Mouse (Mus musculus) myocyte (in vitro differentiated cells): Measurements from ENCODE around the gene Atl1.

Experiments
- E2F4 ChIP-seq: IDR thresholded peaks from one replicate; pipeline ENCODE4 v1.6.1; 2011; ENCODE audit warnings: mild to moderate bottlenecking, control low read depth, moderate library complexity; ENCODE audit not compliant: insufficient read depth
- MYOD1 ChIP-seq, 3 experiments: IDR thresholded peaks; one replicate each; pipeline ENCODE4 v1.6.1; 2011; ENCODE audit warnings: control low read depth in 2 of 3, low read depth in 2 of 3, mild to moderate bottlenecking in 2 of 3, moderate library complexity in 1 of 3; ENCODE audit not compliant: insufficient read length in 2 of 3, control insufficient read depth in 1 of 3
- POLR2A ChIP-seq: IDR thresholded peaks from one replicate; pipeline ENCODE4 v1.6.1; 2011; ENCODE audit warnings: low read depth, mild to moderate bottlenecking, control low read depth, moderate library complexity; ENCODE audit not compliant: insufficient read length
- POLR2AphosphoS2 ChIP-seq: IDR thresholded peaks from one replicate; pipeline ENCODE4 v1.6.1; 2011; ENCODE audit warnings: low read depth, control low read depth; ENCODE audit not compliant: insufficient read length
- SRF ChIP-seq: IDR thresholded peaks from one replicate; pipeline ENCODE4 v1.6.1; 2011; ENCODE audit warnings: low read depth; ENCODE audit not compliant: control insufficient read depth, insufficient read length
- TCF12 ChIP-seq: IDR thresholded peaks from one replicate; pipeline ENCODE4 v1.6.1; 2011; ENCODE audit warnings: mild to moderate bottlenecking, control low read depth; ENCODE audit not compliant: poor library complexity, insufficient read depth, severe bottlenecking
- TCF3 ChIP-seq: IDR thresholded peaks from one replicate; pipeline ENCODE4 v1.6.1; 2011; ENCODE audit warnings: low read depth, control low read depth; ENCODE audit not compliant: insufficient read length
- USF1 ChIP-seq: IDR thresholded peaks from one replicate; pipeline ENCODE4 v1.6.1; 2011; ENCODE audit warnings: low read depth, mild to moderate bottlenecking, control low read depth, moderate library complexity

- TF ChIP-seq TCF3 (no peak), USF1 (no peak), POLR2A (no peak), MYOD1 (IDR thresholded peaks at IDR 0.05; ENCODE audit: control insufficient read depth in 1 of 3, insufficient read length in 2 of 3, low read depth in 2 of 3) (no peak), E2F4 (no peak), SRF (no peak), TCF12 (no peak), POLR2AphosphoS2 (no peak)
These were observed 20.3 kb downstream of the Atl1 start for GRCm38 (mm10) chr12:69912737-69913136.
